Comparison of ENCODE assay signal across 11 mouse cellular contexts in the genomic region with DNA sequence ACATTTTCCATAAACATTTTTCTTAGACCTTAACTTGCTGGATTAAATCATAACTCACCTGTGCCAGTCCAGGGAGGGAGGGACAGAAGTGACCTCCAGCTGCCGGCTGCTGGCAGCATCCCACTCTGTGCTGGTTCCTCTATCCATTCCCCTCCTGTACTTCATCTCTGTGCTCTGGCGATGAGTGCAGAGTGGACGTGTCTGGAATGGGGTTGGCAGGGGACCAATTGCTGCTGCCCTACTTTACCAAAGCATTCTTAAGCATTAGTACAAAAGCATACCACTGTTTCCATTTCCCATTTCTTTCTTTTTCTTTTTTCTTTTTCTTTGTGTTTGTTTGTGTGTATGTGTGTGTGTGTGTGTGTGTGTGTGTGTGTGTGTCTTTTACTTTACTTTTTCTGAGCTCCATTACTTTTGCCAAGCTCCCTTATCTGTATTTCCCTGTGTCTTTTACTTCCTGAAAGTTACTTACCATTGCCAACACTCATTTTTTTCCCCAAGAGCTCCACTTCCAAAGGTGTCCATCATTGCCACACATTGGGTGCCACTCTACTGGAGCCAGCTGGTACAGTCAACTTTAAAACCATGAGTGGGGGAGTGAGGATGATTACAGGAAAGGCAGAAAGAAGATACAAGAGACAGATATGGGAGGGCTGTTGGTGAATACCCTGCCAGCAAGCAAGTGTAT.
A peak's percentile ranks its signal among the peaks of the same experiment; 100 is the strongest.
DNase-seq lines count a peak whose midpoint lies in the region; ATAC-seq and TF ChIP-seq lines count a peak whose summit lies in the region.
"Had no signal": no experiment of that assay in that cellular context is flagged by ENCODE, and none has a peak within 500 bp of the region (broad histone marks: within the 10 kb centered on the region; RNA-seq: fewer than 3 reads in every experiment).

No protein-coding gene starts in this region.

- peak; percentile 69; the same call in 1 of the 2 replicates for TF ChIP-seq EP300 in heart, postnatal 0 days (IDR thresholded peaks at IDR 0.05; ENCODE audit: low read depth)

- no peaks in the 10 kb centered on the region for H3K27me3 ChIP-seq in heart, embryonic 11.5 days (ENCODE audit: control insufficient read depth, insufficient read depth, low read length)
- no peaks in the 10 kb centered on the region for H3K27me3 ChIP-seq in heart, postnatal 0 days (ENCODE audit: control insufficient read depth, insufficient read depth, low read length)
- no peaks in the 10 kb centered on the region for H3K27me3 ChIP-seq in intestine, embryonic 15.5 days (replicated peaks)

- H3K4me3 ChIP-seq in heart, embryonic 11.5 days (ENCODE audit: low read depth, low read length): no peak overlapping the region
- H3K4me3 ChIP-seq in heart, postnatal 0 days (ENCODE audit: low read depth, low read length): no peak overlapping the region
- H3K4me3 ChIP-seq in intestine, embryonic 15.5 days (replicated peaks): no peak overlapping the region

- no peaks in the 10 kb centered on the region for H3K36me3 ChIP-seq in heart, embryonic 11.5 days (ENCODE audit: control insufficient read depth, insufficient read depth, low read length)
- H3K36me3 ChIP-seq in heart, postnatal 0 days (replicated peaks; ENCODE audit: control insufficient read depth, insufficient read depth, low read length): no peaks in the 10 kb centered on the region
- no peaks in the 10 kb centered on the region for H3K36me3 ChIP-seq in intestine, embryonic 15.5 days

- no peak overlapping the region for H3K27ac ChIP-seq in heart, embryonic 11.5 days (ENCODE audit: low read depth, low read length)
- H3K27ac ChIP-seq in heart, postnatal 0 days (ENCODE audit: low read depth): peak overlapping the region; percentile 69
- no peak overlapping the region for H3K27ac ChIP-seq in intestine, embryonic 15.5 days

- H3K9ac ChIP-seq in heart, embryonic 11.5 days (ENCODE audit: low read depth, low read length): no peak overlapping the region
- H3K9ac ChIP-seq in heart, postnatal 0 days (replicated peaks; ENCODE audit: low read depth, low read length): no peak overlapping the region
- no peak overlapping the region for H3K9ac ChIP-seq in intestine, embryonic 15.5 days

- DNase-seq in heart, adult 11 months: peak; percentile 93
- DNase-seq in testis, postnatal 10 days (ENCODE audit: low spot score): peak; percentile 47
- DNase-seq in testis, postnatal 14 days (ENCODE audit: low spot score): no peak
- DNase-seq in heart, postnatal 0 days (ENCODE audit: low spot score): peak; percentile 77
- DNase-seq in gastrocnemius, postnatal 10 days: no peak
- DNase-seq: right cerebral cortex, adult 18-20 months; thymus, adult 2 months had no signal

- H3K4me1 ChIP-seq in heart, embryonic 11.5 days (ENCODE audit: control insufficient read depth, insufficient read depth, low read length): no peaks in the 10 kb centered on the region
- H3K4me1 ChIP-seq in heart, postnatal 0 days (ENCODE audit: control insufficient read depth, insufficient read depth): no peaks in the 10 kb centered on the region
- no peaks in the 10 kb centered on the region for H3K4me1 ChIP-seq in intestine, embryonic 15.5 days (replicated peaks)

- TF ChIP-seq CTCF in heart, postnatal 0 days (IDR thresholded peaks at IDR 0.05; ENCODE audit: low read depth): no peak

- peaks cover 6% of the 10 kb centered on the region; the same call in 1 of the 2 replicates for H3K9me3 ChIP-seq in heart, embryonic 11.5 days (replicated peaks; ENCODE audit: control insufficient read depth, low read length)
- no peaks in the 10 kb centered on the region for H3K9me3 ChIP-seq in heart, postnatal 0 days (replicated peaks; ENCODE audit: control insufficient read depth, low read length)
- H3K9me3 ChIP-seq in intestine, embryonic 15.5 days: no peaks in the 10 kb centered on the region

- ATAC-seq in heart, embryonic 11.5 days (replicated peaks; ENCODE audit: insufficient number of reproducible peaks, low FRiP score, low TSS enrichment): no peak
- peak; percentile 87 for ATAC-seq in heart, postnatal 0 days (ENCODE audit: insufficient read depth, low read depth)
- no peak for ATAC-seq in erythroid progenitor cell, adult 5-6 weeks (replicated peaks; ENCODE audit: low FRiP score, poor library complexity, severe bottlenecking)
- no peak for ATAC-seq in intestine, embryonic 15.5 days
- ATAC-seq: activated CD4-positive, CD25-positive, alpha-beta regulatory T cell, adult 4 months had no signal

- no peak overlapping the region for H3K4me2 ChIP-seq in heart, embryonic 11.5 days
- H3K4me2 ChIP-seq in heart, postnatal 0 days (ENCODE audit: low read depth, low read length): no peak overlapping the region
- no peak overlapping the region for H3K4me2 ChIP-seq in intestine, embryonic 15.5 days (replicated peaks)

- WGBS in heart, embryonic 11.5 days (ENCODE audit: insufficient replicate concordance): 54% methylated on average over 3 of the region's 3 CpGs
- WGBS in heart, postnatal 0 days: 16% methylated on average over 3 of the region's 3 CpGs
- WGBS in intestine, embryonic 15.5 days: 61% methylated on average over 3 of the region's 3 CpGs

Comparison
In these comparisons a context has a peak if more than half of its experiments do, and no peak if none do; other contexts are left out.
1. DNase-seq: peak in heart, adult 11 months (single experiment), testis, postnatal 10 days (single experiment) and heart, postnatal 0 days (single experiment); none in testis, postnatal 14 days (single experiment) and gastrocnemius, postnatal 10 days (single experiment).